Mouse (Mus musculus) kidney, adult 2 months (tissue): ENCODE data around the gene Tradd. TPM values are rescaled to one million over a fixed set of nuclear protein-coding genes. Genes with fewer than 3 reads are reported as not detected.
A peak's percentile ranks its signal among the peaks of the same experiment; 100 is the strongest.
"Not testable (repeated sequence)": the region's sequence is repeated elsewhere in the genome, so short reads cannot be mapped to it uniquely, and the experiment has no call there.

ENCODE experiments used
- DNase-seq: peaks from one replicate; pipeline ENCODE4 v3.0.0; 2021
- H3K27ac ChIP-seq: fragments of 200-500 bp; 2 replicates; pipeline ENCODE4 v1.5.1; 2012; ENCODE audit warnings: low read depth, low read length, control low read depth, inconsistent platforms; ENCODE audit not compliant: insufficient read depth
- H3K27me3 ChIP-seq: fragments of 200-500 bp; replicated peaks from 2 replicates; pipeline ENCODE4 v1.6.1; 2012; ENCODE audit warnings: mild to moderate bottlenecking, moderate library complexity, low read length, inconsistent platforms; ENCODE audit not compliant: control insufficient read depth, insufficient read depth
- H3K36me3 ChIP-seq: fragments of 200-500 bp; 2 replicates; pipeline ENCODE4 v1.6.1; 2012; ENCODE audit warnings: mild to moderate bottlenecking, moderate library complexity, low read length, inconsistent platforms; ENCODE audit not compliant: control insufficient read depth, insufficient read depth
- H3K4me1 ChIP-seq: fragments of 200-500 bp; 2 replicates; pipeline ENCODE4 v1.6.1; 2011; ENCODE audit warnings: low read length; ENCODE audit not compliant: control insufficient read depth, insufficient read depth
- H3K4me3 ChIP-seq: fragments of 200-500 bp; 2 replicates; pipeline ENCODE4 v1.5.1; 2011; ENCODE audit warnings: mild to moderate bottlenecking, low read depth, low read length, control low read depth; ENCODE audit not compliant: insufficient read depth
- CTCF ChIP-seq: fragments of 200-500 bp; conservative IDR thresholded peaks from 2 replicates; pipeline ENCODE4 v1.5.1; 2011; ENCODE audit warnings: low read depth, mild to moderate bottlenecking, control low read depth, low read length, moderate library complexity, mixed read lengths; ENCODE audit not compliant: insufficient read depth, insufficient read length
- POLR2A ChIP-seq: fragments of 200-500 bp; IDR thresholded peaks from one replicate; pipeline ENCODE4 v1.6.1; 2011; ENCODE audit warnings: low read depth, low read length, control low read depth
- WGBS: fragments of 180-500 bp; shearing (Covaris S2); methylation state at CpG from one replicate; pipeline ENCODE4 v1.1.7; 2018; 5-methylcytosine and 5-hydroxymethylcytosine counted together
- polyA plus RNA-seq: library from polyadenylated mRNA; depleted of rRNA; stranded (reverse); fragments of >200 nt; gene quantifications from 2 replicates; pipeline ENCODE4 v1.2.3, GENCODE M21; 2012

Gene Tradd
- polyA plus RNA-seq, 1 experiment, result 13.5 TPM

DNA sequence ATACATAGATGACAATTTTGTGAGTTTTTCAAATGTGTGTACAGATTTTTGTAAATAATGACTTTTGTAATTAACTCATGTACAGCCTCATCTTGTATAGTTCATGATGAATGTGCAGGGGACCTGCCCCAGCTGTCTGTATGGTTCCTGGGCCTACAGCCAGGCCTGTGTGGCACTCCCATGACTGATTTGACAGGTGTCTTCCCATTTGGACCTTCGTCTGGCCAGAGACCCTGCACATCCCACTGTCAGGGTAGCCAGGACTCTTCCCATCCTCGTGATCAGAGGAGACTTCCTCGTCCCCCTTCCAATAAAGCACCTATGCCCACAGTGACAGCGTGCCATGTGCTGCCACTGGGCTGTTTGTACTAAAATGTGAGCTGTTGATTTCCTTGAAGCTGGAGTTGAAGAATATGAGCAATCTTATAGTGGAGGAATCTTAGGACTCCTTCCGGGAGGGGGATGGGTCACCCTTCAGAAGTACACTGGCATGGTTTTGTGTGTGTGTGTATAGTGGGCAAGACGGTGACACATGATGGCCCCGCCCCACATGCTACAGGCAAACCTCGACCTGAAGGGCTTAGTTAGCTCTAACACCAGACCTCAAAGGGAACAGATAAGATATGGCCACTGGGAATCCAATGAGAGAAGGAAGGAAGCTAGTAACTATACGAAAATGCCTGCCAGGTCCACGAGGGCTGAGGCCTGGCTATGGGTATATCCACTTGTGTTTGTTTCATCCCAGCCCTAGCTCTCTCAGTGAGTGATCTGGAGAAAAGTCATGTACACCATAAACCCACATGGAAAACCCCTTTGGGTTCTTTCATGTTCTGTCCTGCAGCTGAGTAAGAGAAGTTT lies 11.5 kb downstream of the Tradd start:
- DNase-seq, result no peak
- Histone ChIP-seq H3K27ac (no peak overlapping the region), H3K27me3 (no peaks in the 10 kb centered on the region), H3K36me3 (no peaks in the 10 kb centered on the region), H3K4me1 (no peaks in the 10 kb centered on the region), H3K4me3 (no peak overlapping the region)
- TF ChIP-seq CTCF, result no peak
- no peak for TF ChIP-seq POLR2A
- WGBS, result 90% methylated on average over 10 of the region's 10 CpGs

- Histone ChIP-seq H3K36me3 (peaks cover 2% of the 10 kb centered on the region; the same call in 1 of the 2 replicates), H3K4me1 (no peaks in the 10 kb centered on the region), H3K27me3 (no peaks in the 10 kb centered on the region), H3K4me3 (no peak overlapping the region), H3K27ac (no peak overlapping the region)
- no peak for DNase-seq
- no peak for TF ChIP-seq POLR2A
- no peak for TF ChIP-seq CTCF
- 96% methylated on average over 6 of the region's 6 CpGs for WGBS
Observed at GRCm38 (mm10) chr8:105251954-105252353, 12.5 kb downstream of the Tradd start.

GRCm38 (mm10) chr8:105241016-105241415 lies 23.4 kb downstream of the Tradd start:
- Histone ChIP-seq H3K36me3 (peaks cover 13% of the 10 kb centered on the region), H3K27me3 (no peaks in the 10 kb centered on the region), H3K4me1 (no peaks in the 10 kb centered on the region), H3K27ac (no peak overlapping the region), H3K4me3 (no peak overlapping the region)
- TF ChIP-seq POLR2A (no peak), CTCF (no peak)
- no peak for DNase-seq
- WGBS, result 98% methylated on average over 7 of the region's 7 CpGs

DNA sequence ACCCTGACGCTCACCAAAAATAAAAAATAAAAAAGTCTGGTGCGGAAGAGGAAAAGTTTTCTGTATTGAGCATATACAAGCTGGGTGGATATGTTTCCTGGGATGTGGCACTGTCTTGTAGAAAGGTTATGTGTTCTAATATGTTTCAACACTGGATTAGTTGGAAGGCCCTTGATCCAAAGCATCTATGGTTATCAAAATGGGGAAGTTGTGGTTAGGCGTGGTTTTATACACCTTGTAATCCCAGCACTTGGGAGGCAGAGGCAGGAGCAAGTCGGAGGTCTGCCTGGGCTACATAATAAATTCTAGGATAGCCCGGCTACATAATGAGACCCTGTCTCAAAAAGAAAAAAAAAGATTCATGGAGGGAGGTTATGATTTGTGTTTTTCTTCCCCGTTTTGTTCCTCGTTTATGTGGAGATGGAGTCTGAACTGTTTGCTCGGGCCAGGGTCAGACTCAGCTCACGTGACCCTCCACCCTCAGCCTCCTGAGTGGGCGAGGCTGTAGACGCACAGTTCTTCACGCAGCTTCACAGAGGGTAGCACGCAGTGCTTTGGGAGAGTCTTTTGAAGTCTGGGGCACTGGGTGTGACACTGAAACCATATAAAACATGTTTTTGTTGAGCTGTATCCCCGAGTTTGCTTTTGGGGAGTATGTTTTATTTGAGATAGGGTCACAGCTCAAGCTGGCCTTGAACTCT lies 26.8 kb downstream of the Tradd start:
- H3K27ac ChIP-seq, result no peak overlapping the region
- no peak overlapping the region for H3K4me3 ChIP-seq
- H3K36me3 ChIP-seq, result peaks cover 14% of the 10 kb centered on the region
- TF ChIP-seq CTCF (no peak), POLR2A (no peak)
- no peak for DNase-seq
- WGBS, result 87% methylated on average over 14 of the region's 14 CpGs
- H3K27me3 ChIP-seq, result no peaks in the 10 kb centered on the region
- H3K4me1 ChIP-seq, result peaks cover 3% of the 10 kb centered on the region; the same call in 1 of the 2 replicates

- DNase-seq, result peak; percentile 57
- 28% methylated on average over 1 of the region's 1 CpGs for WGBS
- Histone ChIP-seq H3K27ac (no peak overlapping the region), H3K4me1 (peaks cover 3% of the 10 kb centered on the region; the same call in 1 of the 2 replicates), H3K27me3 (no peaks in the 10 kb centered on the region), H3K36me3 (peaks cover 7% of the 10 kb centered on the region), H3K4me3 (no peak overlapping the region)
- TF ChIP-seq CTCF, result no peak
- no peak for TF ChIP-seq POLR2A
Observed at GRCm38 (mm10) chr8:105235206-105235605, 29.2 kb downstream of the Tradd start.

DNA sequence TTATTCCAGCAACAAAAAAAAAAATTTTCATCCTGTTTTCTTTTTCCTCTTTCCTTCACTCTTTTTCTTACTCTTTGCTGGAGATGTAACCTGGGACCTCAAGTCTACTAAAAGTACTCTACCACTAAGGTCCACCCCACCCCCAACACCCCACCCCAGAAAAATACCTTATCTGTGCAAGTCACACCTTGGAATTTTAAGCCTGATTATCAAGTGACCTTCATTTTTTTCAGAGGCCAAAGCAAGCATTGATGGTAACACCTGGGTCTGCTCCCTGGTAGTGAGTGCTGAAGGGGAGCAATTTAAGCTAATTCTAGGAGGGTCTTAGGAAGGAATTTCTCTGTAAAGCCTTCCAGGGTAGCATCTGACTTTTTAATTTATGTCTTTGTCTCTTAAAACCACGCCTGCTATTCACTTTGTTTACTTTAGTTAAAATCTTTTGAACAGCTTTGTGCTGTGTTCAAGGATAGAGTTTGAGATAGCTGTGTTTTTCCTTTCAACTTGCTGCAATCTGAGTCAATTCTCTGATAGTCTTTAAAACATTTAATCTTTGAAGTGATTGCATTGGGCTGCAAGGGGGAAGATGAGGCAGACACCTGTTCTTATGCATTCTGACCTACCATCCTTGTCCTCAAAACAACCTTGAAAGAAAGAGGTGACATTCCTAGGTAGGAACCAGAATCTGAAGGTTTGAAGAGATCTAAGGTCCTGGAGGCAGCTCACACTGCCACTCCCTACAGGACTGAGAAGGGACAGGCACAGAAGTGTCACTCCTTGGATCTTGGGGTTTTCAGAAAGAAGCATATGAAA lies 31.1 kb downstream of the Tradd start:
- H3K4me1 ChIP-seq, result peaks cover 3% of the 10 kb centered on the region; the same call in 1 of the 2 replicates

DNA sequence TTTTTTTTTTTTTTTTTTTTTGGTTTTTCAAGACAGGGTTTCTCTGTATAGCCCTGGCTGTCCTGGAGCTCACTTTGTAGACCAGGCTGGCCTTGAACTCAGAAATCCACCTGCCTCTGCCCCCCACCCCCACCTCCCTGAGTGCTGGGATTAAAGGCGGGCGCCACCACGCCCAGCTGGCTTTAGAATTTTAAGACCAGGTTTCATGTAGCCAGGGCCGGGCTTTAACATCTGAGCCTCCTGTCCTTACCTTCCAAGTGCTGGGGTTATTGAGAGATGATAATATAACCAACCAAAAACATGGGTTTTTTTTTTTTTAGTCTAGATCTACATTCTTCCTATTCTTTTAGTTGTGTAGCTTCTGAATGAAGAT lies 32.1 kb downstream of the Tradd start:
- not testable (repeated sequence) for H3K27me3 ChIP-seq, H3K4me3 ChIP-seq, DNase-seq, H3K27ac ChIP-seq, H3K36me3 ChIP-seq, H3K4me1 ChIP-seq
- 94% methylated on average over 4 of the region's 4 CpGs for WGBS

More for the DNA sequence above, 31.1 kb downstream of the Tradd start:
- Histone ChIP-seq H3K27ac (no peak overlapping the region), H3K4me3 (no peak overlapping the region), H3K36me3 (peaks cover 2% of the 10 kb centered on the region; the same call in 1 of the 2 replicates), H3K27me3 (no peaks in the 10 kb centered on the region)
- TF ChIP-seq CTCF (no peak), POLR2A (no peak)
- 64% methylated on average over 1 of the region's 1 CpGs for WGBS
- no peak for DNase-seq
